Mouse (Mus musculus) cerebellum, adult 18-20 months (tissue): ENCODE measurements around the gene Col24a1.

ENCODE experiments used
- DNase-seq, 2 experiments: peaks; one replicate each; pipeline ENCODE4 v3.0.0; 2021

Col24a1 gene

DNA sequence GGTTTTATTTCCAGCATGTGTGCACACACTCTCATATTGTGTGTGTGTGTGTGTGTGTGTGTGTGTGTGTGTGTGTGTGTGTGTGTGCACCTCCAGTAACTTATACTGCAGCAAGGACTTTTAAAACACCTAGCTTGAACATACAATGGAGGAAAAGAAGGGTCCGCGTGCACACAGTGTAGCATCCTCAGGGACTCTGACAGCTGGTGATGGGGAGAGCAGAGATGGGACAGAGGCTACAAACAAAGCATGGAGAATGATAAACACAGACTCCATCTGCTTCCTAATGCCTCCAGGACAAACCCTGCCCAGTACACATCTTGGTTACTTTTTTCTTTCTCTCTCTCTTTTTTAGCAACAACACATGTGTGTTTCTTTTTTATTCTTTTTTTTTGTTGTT is 171.5 kb downstream of the Col24a1 start:
- DNase-seq = no peak

DNA sequence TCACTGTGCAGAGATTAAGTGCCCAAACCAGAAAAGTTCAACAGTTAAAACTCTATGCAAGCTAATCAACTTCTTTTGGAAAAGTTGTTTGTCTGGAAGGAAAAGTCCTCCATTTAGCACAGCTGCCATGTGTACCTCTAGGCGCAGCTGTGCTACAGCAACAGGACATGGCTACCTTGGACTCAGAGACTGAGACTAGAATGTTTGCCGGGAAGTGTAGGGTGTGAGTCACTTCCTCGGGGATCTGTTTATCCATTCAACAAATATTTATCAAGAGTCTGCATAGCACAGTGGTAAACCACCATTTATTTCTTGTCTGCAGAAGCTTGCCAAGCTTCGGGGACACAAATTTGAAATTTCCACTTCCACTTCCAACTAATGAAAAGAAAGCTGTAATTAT is 178.8 kb downstream of the Col24a1 start:
- no peak for DNase-seq

GRCm38 (mm10) chr3:145474163-145474562 is 181.9 kb downstream of the Col24a1 start:
- DNase-seq = no peak

DNA sequence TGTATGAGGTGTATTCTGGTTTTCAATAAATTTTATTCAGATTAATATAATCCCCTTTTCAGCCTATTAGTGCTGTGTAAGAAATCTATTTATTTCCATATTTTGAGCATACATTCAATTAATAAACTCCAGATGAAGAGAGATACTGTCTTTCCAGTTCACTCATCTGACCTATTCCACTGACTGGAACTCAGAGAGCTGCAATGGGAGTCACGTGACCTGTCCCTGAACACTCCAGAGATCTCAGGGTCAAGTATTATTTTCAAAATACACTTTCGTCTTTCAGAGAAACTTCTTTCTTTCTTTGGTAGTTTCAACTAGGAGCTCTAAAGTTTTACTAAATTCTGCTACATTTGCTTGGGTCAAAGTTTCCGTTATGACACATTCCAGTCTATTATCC is 184.4 kb downstream of the Col24a1 start:
- no peak for DNase-seq

- no peak for DNase-seq
These were observed 184.8 kb downstream of the Col24a1 start for GRCm38 (mm10) chr3:145477074-145477473.

GRCm38 (mm10) chr3:145478446-145478845 is 186.2 kb downstream of the Col24a1 start:
- no peak for DNase-seq

- DNase-seq = no peak
These were observed 198.0 kb downstream of the Col24a1 start for GRCm38 (mm10) chr3:145490279-145490678.

GRCm38 (mm10) chr3:145491326-145491725 is 199.1 kb downstream of the Col24a1 start:
- DNase-seq = no peak

GRCm38 (mm10) chr3:145498127-145498526 is 205.9 kb downstream of the Col24a1 start:
- DNase-seq = no peak

DNA sequence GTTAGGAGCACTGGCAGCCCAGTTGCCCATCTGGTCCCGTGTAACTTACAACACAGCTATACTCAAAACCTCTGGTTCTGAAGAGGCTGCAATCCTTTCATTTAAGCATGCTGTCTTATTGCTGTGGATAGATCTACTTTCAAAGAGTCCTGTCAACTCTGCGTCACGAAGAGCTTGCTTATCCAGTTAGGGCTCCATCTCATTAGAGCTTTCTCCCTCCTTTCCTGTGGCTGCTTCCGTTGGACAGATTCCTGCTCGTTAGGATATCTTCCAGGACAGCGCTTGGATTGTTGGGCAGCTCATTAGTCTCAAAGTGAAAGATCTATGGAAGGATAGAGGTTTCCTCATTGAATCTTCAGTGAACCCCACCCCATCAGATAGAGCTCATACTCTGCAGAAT is 206.6 kb downstream of the Col24a1 start:
- no peak for DNase-seq

GRCm38 (mm10) chr3:145504830-145505229 is 212.6 kb downstream of the Col24a1 start:
- no peak for DNase-seq

DNA sequence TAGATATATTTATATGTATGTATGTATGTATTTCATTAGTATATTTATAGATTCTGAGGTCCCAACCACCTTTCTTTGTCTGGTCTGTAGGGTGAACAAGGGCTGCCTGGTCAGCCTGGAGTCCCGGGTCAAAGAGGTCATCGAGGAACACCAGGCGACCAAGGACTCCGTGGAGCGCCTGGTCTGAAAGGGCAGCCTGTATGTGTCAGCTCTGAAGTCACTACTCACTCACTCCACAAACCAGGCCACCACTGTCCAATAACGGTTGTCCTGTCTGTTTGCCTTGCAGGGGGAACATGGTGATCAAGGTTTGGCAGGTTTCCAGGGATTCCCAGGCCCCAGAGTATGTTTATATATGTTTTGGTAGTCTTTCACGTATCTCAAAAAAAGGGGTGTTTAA is 216.3 kb downstream of the Col24a1 start:
- no peak for DNase-seq

GRCm38 (mm10) chr3:145514197-145514596 is 221.9 kb downstream of the Col24a1 start:
- no peak for DNase-seq

DNA sequence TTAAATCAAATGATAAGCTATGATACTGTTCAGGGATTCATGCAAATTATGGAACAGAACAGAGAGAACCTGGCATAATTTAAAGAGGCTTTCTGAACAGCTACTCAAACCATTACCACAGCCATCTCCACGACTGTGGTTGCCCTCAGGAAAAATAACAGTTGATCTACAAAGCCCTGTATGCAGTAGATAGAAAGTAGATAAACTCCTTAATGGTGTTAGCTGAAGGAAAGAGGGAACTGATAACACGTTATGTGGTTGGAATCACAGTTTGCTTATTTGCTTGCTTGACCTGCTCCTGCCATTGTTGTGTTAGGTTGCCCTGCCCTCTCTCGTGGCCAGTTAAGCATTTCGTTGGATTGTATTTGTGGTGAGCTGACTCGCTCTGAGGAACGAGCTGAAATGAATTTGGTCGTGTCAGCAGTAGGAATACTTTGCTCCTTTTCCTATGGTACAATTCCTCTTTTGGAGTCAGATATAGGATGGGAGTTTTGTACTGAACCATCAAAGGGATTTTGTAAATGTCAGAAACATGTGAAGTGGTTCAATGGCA is 229.3 kb downstream of the Col24a1 start:
- no peak for DNase-seq

DNA sequence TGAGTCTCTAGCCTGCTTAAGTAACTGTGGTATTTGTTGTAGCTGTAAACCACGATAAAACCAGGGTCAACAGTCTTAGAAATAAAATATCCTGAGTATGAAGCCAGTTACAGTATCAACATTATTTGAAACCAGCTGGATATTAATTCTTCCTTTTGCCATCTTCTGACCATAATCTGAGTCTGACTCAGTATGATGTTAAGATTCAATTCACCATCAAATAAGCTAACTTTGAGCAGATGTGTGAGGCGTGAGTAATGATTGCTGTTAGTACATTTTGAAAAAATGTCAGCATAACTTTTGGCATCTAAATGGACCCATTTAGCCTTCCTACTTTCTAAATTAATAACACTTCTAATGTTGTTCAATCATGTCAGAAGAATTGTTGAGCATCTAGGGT is 230.0 kb downstream of the Col24a1 start:
- no peak for DNase-seq

DNA sequence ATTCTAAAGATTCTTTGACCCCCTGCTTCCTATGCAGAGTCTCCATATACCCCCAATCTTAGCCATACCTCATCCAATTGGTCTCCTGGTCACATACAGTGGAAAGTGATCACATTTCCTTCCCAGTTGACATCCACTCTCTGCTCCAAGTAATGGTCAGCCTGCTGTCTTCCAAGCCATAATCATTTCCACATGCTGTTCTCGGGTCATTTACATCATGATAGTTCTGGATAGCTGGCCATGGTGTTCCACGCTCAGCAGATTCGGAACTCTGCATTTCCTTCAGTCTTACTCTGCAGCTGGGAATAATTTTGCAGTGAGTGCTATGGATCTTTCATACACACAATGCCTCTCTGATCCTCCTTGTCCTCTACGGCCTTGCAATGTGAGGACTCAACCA is 233.0 kb downstream of the Col24a1 start:
- no peak for DNase-seq

- DNase-seq = no peak
These were observed 245.6 kb downstream of the Col24a1 start for GRCm38 (mm10) chr3:145537870-145538269.

DNA sequence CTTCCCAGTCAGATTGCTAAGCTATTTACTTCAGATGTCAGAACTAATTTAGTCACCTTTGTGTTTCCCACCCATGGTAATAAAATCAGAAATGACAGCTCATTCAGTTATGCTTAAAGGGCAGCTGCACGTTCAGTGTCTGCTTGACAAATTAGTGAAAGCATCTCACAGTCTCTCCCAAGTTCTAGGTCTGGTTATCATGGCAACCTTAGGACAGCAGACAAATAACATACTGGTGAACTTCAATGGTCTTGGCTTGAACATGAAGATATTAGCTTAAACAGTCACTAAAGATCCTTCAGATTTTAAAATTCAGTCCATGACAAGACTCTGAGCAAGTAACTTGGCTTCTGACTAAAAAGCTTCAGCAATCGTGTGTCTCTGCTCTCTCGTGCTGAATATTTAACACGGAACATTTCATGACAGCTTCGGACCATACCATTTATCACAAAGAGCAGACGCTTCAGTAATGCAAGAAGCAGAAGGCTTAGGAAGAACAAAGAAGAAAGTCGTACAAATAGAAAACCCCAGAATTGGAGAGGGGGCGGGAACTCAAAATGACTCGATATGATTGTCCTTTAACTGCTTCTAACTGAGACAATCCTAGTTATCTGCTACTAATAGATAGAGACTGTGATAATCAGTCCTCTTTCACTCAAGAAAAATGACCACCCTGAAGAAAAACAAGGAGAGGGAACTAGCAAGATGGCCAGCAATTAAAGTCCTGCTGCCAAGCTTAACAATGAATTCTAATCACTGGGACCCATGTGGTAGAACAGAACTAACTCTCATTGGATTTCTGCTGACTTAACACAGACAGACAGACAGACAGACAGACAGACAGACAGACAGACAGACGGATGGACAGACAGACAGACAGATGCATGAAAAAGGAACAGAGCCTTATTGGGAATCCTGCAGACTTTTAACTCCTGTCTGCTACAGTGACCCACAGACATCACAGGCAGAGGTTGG is 256.5 kb downstream of the Col24a1 start:
- no peak for DNase-seq

DNA sequence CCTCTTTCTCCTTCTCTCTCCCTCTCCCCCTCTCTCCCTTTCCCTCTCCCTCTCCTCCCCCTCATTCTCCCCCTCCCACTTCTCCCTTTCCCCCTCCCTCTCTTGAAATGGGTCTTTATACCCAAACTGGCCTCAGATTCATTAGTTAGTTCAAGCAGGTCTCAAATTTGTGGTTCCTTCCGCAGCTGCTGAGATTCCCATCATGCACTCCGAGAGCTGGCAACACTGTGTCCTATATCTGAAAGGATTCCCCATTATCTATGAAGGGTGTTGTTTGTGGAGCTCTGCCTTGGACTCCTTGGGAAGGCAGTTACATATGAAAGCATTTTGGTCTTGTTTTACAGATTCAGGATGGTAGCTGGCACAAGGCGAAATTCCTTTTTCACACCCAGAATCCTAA is 257.9 kb downstream of the Col24a1 start:
- DNase-seq = no peak

DNA sequence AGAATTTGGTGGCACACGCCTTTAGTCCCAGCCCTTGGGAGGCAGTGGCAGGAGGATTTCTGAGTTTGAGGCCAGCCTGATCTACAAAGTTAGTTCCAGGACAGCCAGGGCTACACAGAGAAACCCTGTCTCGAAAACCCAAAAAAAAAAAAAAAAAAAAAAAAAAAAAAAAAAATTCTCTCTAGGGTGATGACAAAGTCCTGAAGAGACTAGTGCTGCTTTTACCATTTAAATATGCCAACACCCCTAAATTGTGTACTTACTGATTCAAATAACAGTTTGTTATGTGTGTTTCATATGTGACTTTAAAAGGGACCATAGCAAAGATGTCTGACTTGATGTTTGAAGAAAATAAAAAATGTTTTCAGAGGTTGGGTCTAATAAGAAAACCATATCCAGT is 262.1 kb downstream of the Col24a1 start:
- no peak for DNase-seq

DNA sequence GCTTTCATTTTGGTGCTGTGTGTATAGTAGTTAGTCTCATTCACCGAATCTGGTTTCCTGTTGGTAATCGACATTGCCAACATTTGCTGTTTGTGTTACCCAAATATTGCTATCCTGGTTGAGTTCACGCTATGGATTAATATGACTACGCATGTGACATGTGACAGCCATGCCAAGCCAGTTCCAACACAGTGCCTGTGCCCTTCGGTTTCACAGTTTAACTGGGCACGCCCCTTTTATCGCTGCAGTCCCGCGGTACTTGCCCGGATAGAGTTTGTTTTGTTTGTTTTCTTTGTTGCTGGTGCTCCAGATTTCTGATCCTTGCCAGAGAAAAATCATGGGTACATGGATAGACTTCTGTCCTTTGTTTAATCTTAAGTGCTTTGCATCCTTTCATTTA is 263.9 kb downstream of the Col24a1 start:
- DNase-seq = no peak

DNA sequence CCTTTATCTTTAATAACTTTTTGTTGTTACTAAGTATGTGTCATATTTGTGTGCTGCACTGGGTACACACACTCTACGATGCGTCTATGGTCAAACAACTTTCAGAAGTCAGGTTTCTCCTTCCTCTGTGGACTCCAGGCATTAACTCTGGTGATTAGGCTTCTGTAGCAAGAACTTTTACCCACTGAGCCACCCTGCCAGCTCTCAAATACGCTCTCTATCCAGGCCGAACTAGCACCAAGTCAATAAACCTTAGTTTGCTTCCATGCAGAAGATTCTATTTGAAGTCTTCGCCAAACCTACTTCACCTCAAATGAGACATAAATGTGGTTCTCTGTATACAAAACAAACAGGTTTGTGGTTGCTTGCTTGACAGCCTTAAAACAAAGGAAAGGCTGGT is 267.4 kb downstream of the Col24a1 start:
- no peak for DNase-seq

GRCm38 (mm10) chr3:145560117-145560516 is 267.8 kb downstream of the Col24a1 start:
- no peak for DNase-seq

- no peak for DNase-seq
These were observed 282.2 kb downstream of the Col24a1 start for GRCm38 (mm10) chr3:145574468-145574867.

DNA sequence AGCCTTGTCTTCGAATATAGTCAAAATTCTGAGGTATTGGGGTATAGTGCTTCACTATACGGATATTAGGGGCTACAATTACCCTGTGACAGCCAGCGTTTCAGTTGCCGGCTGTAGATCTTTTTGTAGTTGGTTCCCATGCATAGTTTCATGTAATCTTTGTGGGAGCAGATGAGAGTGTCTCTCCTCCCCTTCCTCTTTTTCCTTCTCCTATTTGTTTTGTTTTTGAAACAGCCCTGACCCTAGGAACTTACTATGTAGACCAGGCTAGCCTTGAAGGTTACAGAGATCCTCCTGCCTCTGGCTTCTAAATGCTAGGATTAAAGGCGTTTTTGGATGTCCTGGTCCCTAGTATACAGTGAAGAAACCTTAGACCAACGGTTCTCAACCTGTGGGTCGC is 283.1 kb downstream of the Col24a1 start:
- no peak for DNase-seq
